Mouse (Mus musculus): ENCODE measurements around the gene Gm4847.

DNA sequence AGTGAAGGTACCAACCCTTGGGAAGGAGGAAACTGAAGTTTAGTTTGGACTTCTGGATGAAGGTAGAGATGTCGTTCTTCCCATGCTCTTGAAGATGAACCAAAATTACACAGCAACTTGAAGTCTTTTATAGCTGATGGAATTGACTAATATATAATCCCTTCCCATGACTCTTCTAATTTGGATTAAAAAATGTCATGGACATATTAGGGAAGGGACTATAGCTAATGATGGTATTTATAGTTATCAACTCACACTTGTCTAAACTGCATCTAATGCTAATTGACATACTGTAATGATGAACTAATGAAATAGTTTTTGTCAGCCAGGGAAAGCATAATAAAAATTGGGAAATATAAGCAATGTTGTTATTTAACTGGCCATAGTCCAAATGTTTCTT, 34.3 kb upstream of the Gm4847 start, which contains the start of gene Fmo9:
- no peak for TF ChIP-seq CTCF (IDR thresholded peaks at IDR 0.05)
- no peak for TF ChIP-seq EP300 (IDR thresholded peaks at IDR 0.05; ENCODE audit: insufficient read depth, low read depth, low read length)

Measured in heart, adult 2 months (tissue).